Mouse (Mus musculus) adipocyte (in vitro differentiated cells): ENCODE measurements around the gene Cbln4.

Experiments used
- DNase-seq: peaks from one replicate; pipeline ENCODE4 v3.0.0-alpha.2; 2016; ENCODE audit warnings: low spot score

The Cbln4 gene

DNA sequence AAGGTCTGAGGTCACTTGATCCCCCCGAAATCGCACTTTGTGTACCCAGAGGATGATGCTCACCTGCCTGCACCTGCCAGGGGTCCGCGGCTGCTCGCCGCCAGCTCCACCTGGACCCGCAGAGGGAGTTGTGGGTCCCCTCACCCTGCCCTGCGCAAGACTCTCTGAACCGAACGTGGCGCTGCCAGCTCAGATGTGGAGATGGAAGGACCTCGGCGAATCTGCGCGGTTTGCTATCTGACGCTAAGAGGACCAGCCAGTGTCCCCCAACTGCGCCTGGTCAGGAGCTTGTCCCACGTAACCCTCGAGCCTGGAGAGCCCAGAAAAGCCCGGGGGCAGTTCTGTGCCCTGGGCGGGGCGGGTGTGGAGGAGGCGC is at the start of gene Cbln4:
Gene Cbln4 (minus strand): TSS at position 232 of the 376 bp plus-strand sequence.
- DNase-seq = no peak

DNA sequence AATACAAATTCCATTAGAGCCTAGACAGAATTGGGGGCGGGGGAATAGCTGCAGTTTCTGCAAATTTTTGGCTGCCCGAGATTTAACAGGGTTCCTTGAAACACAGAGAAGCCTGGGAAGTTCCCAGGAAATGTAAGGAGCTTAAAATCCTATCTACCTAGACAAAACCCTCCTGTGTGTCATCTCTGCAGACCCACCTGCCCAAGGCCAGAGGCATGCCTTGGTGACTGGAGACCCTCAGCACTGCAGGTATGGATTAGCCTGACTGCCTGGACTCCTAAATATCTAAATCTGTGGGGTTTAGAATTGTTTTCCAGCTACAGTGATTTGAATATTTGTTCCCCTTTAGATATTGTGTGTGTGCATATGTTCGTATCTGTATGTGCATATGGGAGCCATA is 35.3 kb upstream of the Cbln4 start:
- DNase-seq = no peak

GRCm38 (mm10) chr2:172076295-172076694 is 33.0 kb upstream of the Cbln4 start:
- DNase-seq = no peak

DNA sequence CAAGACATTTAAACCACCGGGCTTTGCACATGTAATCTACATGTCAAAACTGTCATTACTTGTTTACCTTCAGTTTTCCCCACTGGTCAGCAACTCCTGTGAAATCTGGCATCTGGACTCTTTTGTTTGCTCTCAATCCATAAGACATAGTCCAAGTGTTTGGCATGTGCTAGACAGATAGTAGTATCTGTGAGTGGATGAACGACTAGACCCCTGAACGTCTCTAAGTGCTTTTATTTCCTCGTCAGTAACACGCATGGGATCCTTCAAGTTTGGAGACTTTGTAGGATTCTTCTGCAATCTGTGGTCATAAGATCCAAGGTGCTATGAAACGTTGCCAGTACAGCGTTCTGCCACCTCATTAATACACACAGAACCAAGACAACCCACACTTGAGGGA is 19.6 kb upstream of the Cbln4 start:
- no peak for DNase-seq

- no peak for DNase-seq
Measured at GRCm38 (mm10) chr2:172059747-172060146, 16.5 kb upstream of the Cbln4 start.

DNA sequence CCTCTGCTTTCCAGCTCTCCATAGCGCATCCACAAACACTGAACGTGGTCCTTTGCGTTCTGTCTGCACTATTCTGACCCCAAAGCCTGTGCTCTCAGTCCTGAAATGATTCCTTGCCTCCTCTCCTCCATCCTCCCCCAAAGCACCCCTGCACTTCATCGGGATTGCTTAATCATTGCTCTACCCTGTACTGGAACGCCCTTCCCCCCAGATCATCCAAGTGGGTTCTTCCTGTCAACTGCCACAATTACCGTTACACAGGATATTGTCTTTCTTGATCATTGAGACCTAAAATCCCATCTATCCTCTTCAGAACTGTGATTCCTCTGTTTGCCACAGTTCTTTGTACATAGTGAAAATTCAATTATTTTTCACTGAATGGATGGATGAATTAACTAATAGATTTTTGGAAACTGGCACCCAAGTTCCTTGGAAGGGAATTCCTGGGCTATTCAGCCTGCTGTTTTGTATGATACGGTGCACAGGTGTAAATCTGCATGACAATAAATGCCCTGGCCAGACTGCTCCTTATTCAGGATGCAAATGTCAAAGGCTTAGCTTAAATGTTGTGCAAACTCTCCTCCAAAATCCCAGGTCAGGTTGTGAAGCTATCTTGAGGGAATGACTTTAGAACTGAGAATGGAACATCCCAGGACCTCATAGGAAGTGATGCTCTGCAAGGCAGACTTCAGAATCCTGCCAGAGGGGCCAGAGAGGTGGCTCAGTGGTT is 15.8 kb upstream of the Cbln4 start:
- DNase-seq = no peak

DNA sequence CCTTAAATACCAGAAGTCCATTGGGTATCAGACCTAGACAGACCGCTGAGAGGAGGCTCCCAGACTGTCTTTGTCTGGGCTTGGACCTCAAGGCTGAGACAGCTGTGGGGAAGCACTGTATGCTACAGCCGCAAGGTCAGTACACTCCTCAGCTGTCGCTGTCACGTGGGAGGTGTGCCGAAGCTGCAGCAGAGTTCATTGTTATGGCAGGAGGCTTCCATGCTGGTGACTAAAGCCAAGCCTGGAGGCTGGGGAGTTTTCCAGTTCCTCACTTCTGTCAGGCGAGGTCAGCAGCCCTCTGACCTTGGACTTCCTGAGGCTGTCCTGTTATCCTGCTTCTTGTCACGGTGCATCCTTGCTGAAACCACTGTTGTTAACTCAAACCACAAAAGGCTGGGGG is 2.7 kb upstream of the Cbln4 start:
- DNase-seq = no peak

- no peak for DNase-seq
Measured at GRCm38 (mm10) chr2:172042607-172043234, 545 bp downstream of the Cbln4 start.

DNA sequence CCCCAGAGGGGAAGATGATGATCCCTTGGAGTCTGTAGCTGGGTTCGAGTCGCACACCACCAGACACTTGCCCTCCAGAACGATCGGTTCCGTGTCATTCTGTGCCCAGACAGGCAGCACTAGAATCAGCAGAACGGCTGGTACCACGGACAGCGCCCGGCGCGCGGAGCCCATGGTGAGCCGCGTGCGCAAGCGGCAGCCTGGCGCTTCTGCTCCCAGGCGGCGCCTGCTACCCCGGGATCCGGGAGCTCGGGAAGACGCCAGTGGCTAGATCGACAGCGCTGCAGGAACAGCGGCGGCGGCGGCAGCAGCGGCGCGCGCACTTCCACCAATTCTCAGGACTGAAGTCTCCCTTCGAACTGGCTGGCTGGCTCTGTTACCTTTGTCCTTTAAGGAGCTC is 1.1 kb downstream of the Cbln4 start:
- no peak for DNase-seq

GRCm38 (mm10) chr2:172040859-172041258 is 2.4 kb downstream of the Cbln4 start:
- DNase-seq = no peak

DNA sequence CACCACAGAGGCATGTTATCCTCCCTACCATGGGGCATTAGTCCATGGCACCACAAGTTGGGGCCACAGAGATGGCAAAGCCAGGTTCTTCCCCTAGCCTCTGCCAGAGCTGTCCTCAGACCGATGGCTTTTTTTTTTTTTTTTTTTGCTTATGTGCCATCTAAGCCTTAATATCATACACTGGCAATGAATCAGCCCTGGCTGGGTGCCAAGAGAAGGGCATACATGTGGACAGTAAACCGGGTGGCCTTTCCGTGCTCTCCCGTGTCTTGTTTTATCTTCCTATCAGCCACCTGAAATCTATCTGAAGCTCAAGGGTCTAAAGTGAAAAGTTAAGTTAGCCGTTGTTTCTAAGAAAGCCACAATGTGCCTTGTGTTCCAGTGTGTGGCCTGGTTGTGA is 3.7 kb downstream of the Cbln4 start:
- no peak for DNase-seq

- DNase-seq = no peak
Measured at GRCm38 (mm10) chr2:172034281-172034680, 9.0 kb downstream of the Cbln4 start.

DNA sequence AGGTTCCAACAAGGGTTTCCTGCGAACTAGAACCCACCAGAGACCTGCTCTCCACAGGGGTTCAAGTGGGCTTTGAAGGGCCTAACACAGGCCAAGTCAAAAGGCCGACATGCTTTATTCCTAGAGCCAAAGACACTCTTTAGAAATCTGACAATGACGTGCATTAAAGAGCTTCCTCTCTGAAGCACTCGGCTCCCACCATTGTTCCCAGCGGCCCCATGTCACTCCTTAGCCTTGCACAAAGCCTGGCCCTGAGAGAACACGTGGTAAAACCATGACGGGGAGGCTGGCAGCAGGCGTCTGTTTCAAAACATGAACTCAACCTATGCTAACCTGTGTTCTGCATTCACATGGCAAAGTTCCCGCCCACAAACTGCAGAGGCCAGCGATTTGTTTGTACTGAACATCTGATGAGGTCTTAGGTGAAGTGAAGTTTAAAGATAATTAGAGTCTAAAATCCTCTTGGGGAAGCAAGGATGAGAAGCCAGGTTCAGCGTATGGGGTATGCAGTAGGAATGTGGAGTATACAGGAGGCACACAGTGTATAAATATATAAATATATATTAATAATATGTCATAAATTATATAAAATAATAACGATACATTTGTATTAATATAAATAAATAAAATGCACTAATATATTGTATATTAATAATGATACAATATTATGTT is 17.7 kb downstream of the Cbln4 start:
- no peak for DNase-seq

DNA sequence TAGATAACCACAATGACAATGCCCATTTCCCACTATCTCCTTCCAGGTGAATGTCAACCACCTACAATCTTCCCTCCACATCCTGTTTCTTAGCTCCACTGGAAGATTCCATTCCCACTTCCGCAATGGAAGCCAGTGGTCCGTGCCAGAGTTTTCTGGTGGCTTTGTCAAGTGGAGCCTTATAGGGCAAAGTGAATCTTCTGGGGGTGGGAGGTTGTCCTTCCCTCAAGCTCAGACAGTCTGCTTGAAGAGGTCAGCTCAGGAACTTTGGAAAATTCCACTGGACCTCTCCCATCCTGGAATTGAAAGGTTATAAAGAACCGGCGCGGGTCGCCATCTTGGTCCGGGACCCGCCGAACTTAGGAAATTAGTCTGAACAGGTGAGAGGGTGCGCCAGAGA is 36.5 kb downstream of the Cbln4 start:
- no peak for DNase-seq

DNA sequence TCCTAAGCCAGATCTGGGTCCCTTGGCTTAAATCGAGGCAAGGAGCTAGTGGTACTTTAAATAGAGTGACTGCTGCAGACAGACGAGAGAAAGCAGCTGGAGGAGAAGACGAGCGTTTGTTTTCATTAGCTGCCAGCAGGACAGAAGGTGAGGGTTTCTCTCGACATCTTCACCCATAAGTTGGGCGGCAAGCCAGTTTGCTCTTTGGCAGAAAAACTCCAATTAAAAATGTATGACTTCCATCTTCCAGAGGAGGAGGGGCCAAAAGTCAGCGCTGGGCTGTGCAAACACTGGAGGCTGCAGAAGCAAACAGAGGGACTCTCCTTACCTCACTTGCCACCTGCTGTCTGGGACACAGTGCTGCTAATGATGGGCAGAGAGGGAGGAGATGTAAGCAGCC is 37.3 kb downstream of the Cbln4 start:
- no peak for DNase-seq

GRCm38 (mm10) chr2:172004029-172004984 is 39.0 kb downstream of the Cbln4 start:
- no peak for DNase-seq

GRCm38 (mm10) chr2:171996979-171997686 is 46.1 kb downstream of the Cbln4 start:
- no peak for DNase-seq

DNA sequence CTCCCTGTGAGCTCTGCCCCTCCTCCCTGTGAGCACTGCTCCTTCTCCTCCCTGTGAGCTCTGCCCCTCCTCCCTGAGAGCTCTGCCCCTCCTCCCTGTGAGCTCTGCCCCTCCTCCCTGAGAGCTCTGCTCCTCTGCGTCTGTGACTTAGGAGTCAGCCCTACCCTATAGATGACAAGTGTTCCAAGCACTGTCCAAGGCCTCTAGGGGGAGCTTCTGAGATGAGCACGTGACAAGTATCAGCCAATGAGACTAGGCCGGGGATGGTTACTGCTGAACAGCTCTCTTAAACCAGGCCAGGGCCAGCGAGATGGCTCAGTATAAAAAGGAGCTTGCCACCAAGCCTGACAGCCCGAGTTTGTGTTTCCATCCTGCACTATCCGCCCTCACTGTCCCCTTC is 48.4 kb downstream of the Cbln4 start:
- DNase-seq = no peak

DNA sequence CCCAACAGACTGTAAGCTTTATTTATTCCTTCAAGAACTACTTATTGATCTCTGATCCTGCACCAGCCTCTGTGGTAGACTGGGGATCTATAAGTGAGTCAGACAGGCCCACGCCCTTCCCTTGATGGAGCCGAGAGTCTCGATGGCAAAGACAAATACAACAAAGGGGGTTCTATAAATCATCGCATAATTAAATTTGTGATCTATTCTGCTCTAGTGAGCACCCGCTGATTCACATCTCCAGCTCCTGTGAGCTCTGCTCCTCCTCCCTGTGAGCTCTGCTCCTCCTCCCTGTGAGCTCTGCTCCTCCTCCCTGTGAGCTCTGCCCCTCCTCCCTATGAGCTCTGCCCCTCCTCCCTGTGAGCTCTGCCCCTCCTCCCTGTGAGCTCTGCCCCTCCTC is 49.0 kb downstream of the Cbln4 start:
- no peak for DNase-seq

DNA sequence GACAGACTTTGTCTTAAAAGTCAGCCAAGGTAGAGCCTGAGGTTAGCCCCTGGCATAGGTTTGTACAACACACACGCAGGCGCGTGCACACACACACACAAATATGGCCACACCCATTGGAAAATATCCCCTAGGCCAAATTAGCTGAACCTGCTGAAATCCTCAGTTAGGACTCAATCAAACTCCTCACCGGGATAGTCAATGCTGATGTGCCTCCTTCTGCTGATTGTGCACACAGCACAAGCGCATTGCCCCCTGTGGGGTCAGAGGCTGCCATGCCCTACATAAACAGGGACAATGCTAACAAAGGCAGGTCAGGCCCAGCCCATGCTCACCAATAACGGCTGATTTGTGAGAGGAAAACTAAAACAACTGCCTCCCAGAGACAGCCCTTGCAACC is 56.6 kb downstream of the Cbln4 start:
- DNase-seq = no peak
